Mouse (Mus musculus): ENCODE measurements around the gene Il11. TPM values are rescaled to one million over a fixed set of nuclear protein-coding genes. Genes with fewer than 3 reads are reported as not detected.
A peak's percentile ranks its signal among the peaks of the same experiment; 100 is the strongest.
"Not testable (repeated sequence)": the region's sequence is repeated elsewhere in the genome, so short reads cannot be mapped to it uniquely, and the experiment has no call there.

The Il11 gene
- polyA plus RNA-seq, 1 experiment from 2014 or later: not detected

GRCm38 (mm10) chr7:4802247-4802646 lies 19.6 kb upstream of the Il11 start:
- Histone ChIP-seq H3K27me3 (ENCODE audit: poor library complexity, severe bottlenecking) (no peaks in the 10 kb centered on the region), H3K36me3 (replicated peaks) (peaks cover 52% of the 10 kb centered on the region), H3K9me3 (no peaks in the 10 kb centered on the region), H3K4me3 (no peak overlapping the region), H3K27ac (no peak overlapping the region), H3K4me1 (no peaks in the 10 kb centered on the region)
- no peak for DNase-seq (ENCODE audit: extremely low spot score, low spot score)

GRCm38 (mm10) chr7:4795767-4796433 lies 13.2 kb upstream of the Il11 start:
- H3K36me3 ChIP-seq (replicated peaks): peaks cover 53% of the 10 kb centered on the region
- H3K27me3 ChIP-seq (ENCODE audit: poor library complexity, severe bottlenecking): peaks cover 6% of the 10 kb centered on the region; the same call in 1 of the 2 replicates
- peaks cover 13% of the 10 kb centered on the region for H3K4me1 ChIP-seq
- no peak overlapping the region for H3K4me3 ChIP-seq
- no peaks in the 10 kb centered on the region for H3K9me3 ChIP-seq
- no peak overlapping the region for H3K27ac ChIP-seq
- no peak for DNase-seq (ENCODE audit: extremely low spot score, low spot score)
- WGBS: 76% methylated on average over 7 of the region's 7 CpGs

- 89% methylated on average over 3 of the region's 3 CpGs for WGBS
- Histone ChIP-seq H3K4me3 (peak overlapping the region; percentile 92), H3K27me3 (ENCODE audit: poor library complexity, severe bottlenecking) (peaks cover 15% of the 10 kb centered on the region), H3K36me3 (replicated peaks) (peaks cover 53% of the 10 kb centered on the region), H3K27ac (no peak overlapping the region), H3K9me3 (no peaks in the 10 kb centered on the region), H3K4me1 (peaks cover 13% of the 10 kb centered on the region)
- DNase-seq (ENCODE audit: extremely low spot score, low spot score): no peak
Measured at GRCm38 (mm10) chr7:4794631-4795168, 12.0 kb upstream of the Il11 start.

GRCm38 (mm10) chr7:4793674-4794073 lies 11.0 kb upstream of the Il11 start:
- H3K4me1 ChIP-seq: peaks cover 24% of the 10 kb centered on the region
- H3K9me3 ChIP-seq: no peaks in the 10 kb centered on the region
- peaks cover 25% of the 10 kb centered on the region for H3K27me3 ChIP-seq (ENCODE audit: poor library complexity, severe bottlenecking)
- H3K4me3 ChIP-seq: peak overlapping the region; percentile 92
- H3K27ac ChIP-seq: peak overlapping the region; percentile 98
- DNase-seq (ENCODE audit: extremely low spot score, low spot score): no peak
- peaks cover 52% of the 10 kb centered on the region for H3K36me3 ChIP-seq (replicated peaks)
- 39% methylated on average over 4 of the region's 4 CpGs for WGBS

GRCm38 (mm10) chr7:4793248-4793647 lies 10.6 kb upstream of the Il11 start:
- H3K9me3 ChIP-seq; DNase-seq (ENCODE audit: extremely low spot score, low spot score): not testable (repeated sequence)
- Histone ChIP-seq H3K36me3 (replicated peaks) (peaks cover 48% of the 10 kb centered on the region), H3K27ac (peak overlapping the region; percentile 98), H3K27me3 (ENCODE audit: poor library complexity, severe bottlenecking) (peaks cover 29% of the 10 kb centered on the region), H3K4me3 (peak overlapping the region; percentile 92), H3K4me1 (peaks cover 28% of the 10 kb centered on the region)
- 1% methylated on average over 31 of the region's 31 CpGs for WGBS

- Histone ChIP-seq H3K36me3 (replicated peaks) (peaks cover 42% of the 10 kb centered on the region), H3K4me3 (peak within 1 kb of the TSS; percentile 92), H3K9me3 (no peaks in the 10 kb centered on the region), H3K27me3 (ENCODE audit: poor library complexity, severe bottlenecking) (peaks cover 36% of the 10 kb centered on the region), H3K27ac (peak within 1 kb of the TSS; percentile 98), H3K4me1 (peaks cover 29% of the 10 kb centered on the region)
- DNase-seq (ENCODE audit: extremely low spot score, low spot score): peak; percentile 96
- WGBS: 2% methylated on average over 54 of the region's 54 CpGs
Measured at GRCm38 (mm10) chr7:4792278-4793212, 9.9 kb upstream of the Il11 start, which contains the start of gene Rpl28. Gene Rpl28 (plus strand): TSS chr7:4792874.

- peaks cover 25% of the 10 kb centered on the region for H3K4me1 ChIP-seq
- 7% methylated on average over 40 of the region's 40 CpGs for WGBS
- peaks cover 12% of the 10 kb centered on the region for H3K36me3 ChIP-seq (replicated peaks)
- H3K4me3 ChIP-seq: peak within 1 kb of the TSS; percentile 67
- H3K9me3 ChIP-seq: no peaks in the 10 kb centered on the region
- H3K27me3 ChIP-seq (ENCODE audit: poor library complexity, severe bottlenecking): peaks cover 50% of the 10 kb centered on the region
- peak within 1 kb of the TSS; percentile 91 for H3K27ac ChIP-seq
- no peak for DNase-seq (ENCODE audit: extremely low spot score, low spot score)
Measured at GRCm38 (mm10) chr7:4789436-4789935, 6.8 kb upstream of the Il11 start, which contains the start of gene Tmem238. Gene Tmem238 (minus strand): TSS chr7:4789656.

GRCm38 (mm10) chr7:4788499-4789435 lies 6.1 kb upstream of the Il11 start:
- DNase-seq (ENCODE audit: extremely low spot score, low spot score): peak; percentile 76
- H3K36me3 ChIP-seq (replicated peaks): peaks cover 5% of the 10 kb centered on the region
- H3K27me3 ChIP-seq (ENCODE audit: poor library complexity, severe bottlenecking): peaks cover 50% of the 10 kb centered on the region
- peak overlapping the region; percentile 91 for H3K27ac ChIP-seq
- WGBS: 3% methylated on average over 63 of the region's 64 CpGs
- H3K4me3 ChIP-seq: peak overlapping the region; percentile 67
- peaks cover 18% of the 10 kb centered on the region for H3K4me1 ChIP-seq
- no peaks in the 10 kb centered on the region for H3K9me3 ChIP-seq

- WGBS: 86% methylated on average over 14 of the region's 14 CpGs
Measured at GRCm38 (mm10) chr7:4783667-4784268, 1.1 kb upstream of the Il11 start.

GRCm38 (mm10) chr7:4782130-4782529 lies 529 bp downstream of the Il11 start:
- Histone ChIP-seq H3K4me3 (no peak overlapping the region), H3K9me3 (no peaks in the 10 kb centered on the region), H3K27ac (no peak overlapping the region), H3K36me3 (replicated peaks) (no peaks in the 10 kb centered on the region), H3K27me3 (ENCODE audit: poor library complexity, severe bottlenecking) (peaks cover 75% of the 10 kb centered on the region), H3K4me1 (peaks cover 31% of the 10 kb centered on the region)
- DNase-seq (ENCODE audit: extremely low spot score, low spot score): no peak
- WGBS: 60% methylated on average over 3 of the region's 3 CpGs

More at GRCm38 (mm10) chr7:4783667-4784268, 1.1 kb upstream of the Il11 start:
- Histone ChIP-seq H3K4me1 (peaks cover 22% of the 10 kb centered on the region), H3K36me3 (replicated peaks) (no peaks in the 10 kb centered on the region), H3K27me3 (ENCODE audit: poor library complexity, severe bottlenecking) (peaks cover 75% of the 10 kb centered on the region), H3K27ac (no peak overlapping the region), H3K9me3 (no peaks in the 10 kb centered on the region), H3K4me3 (no peak overlapping the region)
- no peak for DNase-seq (ENCODE audit: extremely low spot score, low spot score)

GRCm38 (mm10) chr7:4779921-4780320 lies 2.7 kb downstream of the Il11 start:
- peaks cover 87% of the 10 kb centered on the region for H3K27me3 ChIP-seq (ENCODE audit: poor library complexity, severe bottlenecking)
- no peak overlapping the region for H3K4me3 ChIP-seq
- peaks cover 4% of the 10 kb centered on the region; the same call in 1 of the 2 replicates for H3K9me3 ChIP-seq
- DNase-seq (ENCODE audit: extremely low spot score, low spot score): no peak
- no peak overlapping the region for H3K27ac ChIP-seq
- no peaks in the 10 kb centered on the region for H3K36me3 ChIP-seq (replicated peaks)
- H3K4me1 ChIP-seq: peaks cover 36% of the 10 kb centered on the region
- 43% methylated on average over 5 of the region's 5 CpGs for WGBS

Measured in forebrain, embryonic 10.5 days (tissue).